Mouse (Mus musculus): ENCODE data around the gene Mapk1ip1l.

The Mapk1ip1l gene

GRCm38 (mm10) chr14:47304814-47305405, 6.8 kb downstream of the Mapk1ip1l start:
- 77% methylated on average over 6 of the region's 6 CpGs for WGBS

DNA sequence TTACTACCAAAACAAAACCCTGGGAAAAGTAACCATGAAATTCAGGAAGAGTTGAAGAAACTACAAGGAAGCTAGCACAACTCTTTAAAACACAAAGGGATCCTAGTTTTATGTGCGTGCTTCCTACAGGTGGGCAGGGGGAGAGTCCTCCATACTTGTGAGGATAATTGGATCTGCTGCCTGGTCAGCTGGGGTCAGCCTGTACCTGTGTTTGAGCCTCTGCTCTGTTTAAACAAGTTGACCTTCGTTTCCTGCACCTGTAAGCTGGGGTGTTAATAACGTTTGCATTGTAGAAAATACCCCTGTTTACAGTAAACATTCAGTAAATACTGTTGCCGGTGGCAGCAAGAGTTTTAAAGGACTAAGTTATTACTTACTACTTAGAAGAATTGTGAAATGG, 7.9 kb downstream of the Mapk1ip1l start:
- WGBS = 77% methylated on average over 4 of the region's 4 CpGs

DNA sequence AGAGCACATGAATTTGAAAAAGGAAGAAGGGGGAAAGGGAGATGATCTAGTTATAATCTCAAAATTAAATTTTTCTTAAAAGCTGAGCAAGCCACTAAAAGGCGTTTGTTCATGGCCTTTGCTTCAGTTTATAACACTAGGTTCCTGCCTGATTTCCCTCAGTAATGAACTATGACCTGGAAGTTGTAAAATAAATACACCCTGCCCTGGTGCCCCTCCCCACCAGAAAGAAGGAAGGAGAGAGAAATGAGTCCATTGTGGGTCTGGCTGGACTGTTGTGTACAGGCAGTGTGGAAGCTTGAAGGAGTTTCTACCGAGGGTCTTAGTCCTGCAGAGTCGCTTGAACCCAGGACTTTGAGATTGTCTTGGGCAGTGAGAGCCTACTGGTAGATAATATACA, 9.6 kb downstream of the Mapk1ip1l start:
- WGBS = 81% methylated on average over 3 of the region's 3 CpGs

- WGBS = 93% methylated on average over 1 of the region's 1 CpGs
Measured at GRCm38 (mm10) chr14:47309061-47309460, 11.0 kb downstream of the Mapk1ip1l start.

DNA sequence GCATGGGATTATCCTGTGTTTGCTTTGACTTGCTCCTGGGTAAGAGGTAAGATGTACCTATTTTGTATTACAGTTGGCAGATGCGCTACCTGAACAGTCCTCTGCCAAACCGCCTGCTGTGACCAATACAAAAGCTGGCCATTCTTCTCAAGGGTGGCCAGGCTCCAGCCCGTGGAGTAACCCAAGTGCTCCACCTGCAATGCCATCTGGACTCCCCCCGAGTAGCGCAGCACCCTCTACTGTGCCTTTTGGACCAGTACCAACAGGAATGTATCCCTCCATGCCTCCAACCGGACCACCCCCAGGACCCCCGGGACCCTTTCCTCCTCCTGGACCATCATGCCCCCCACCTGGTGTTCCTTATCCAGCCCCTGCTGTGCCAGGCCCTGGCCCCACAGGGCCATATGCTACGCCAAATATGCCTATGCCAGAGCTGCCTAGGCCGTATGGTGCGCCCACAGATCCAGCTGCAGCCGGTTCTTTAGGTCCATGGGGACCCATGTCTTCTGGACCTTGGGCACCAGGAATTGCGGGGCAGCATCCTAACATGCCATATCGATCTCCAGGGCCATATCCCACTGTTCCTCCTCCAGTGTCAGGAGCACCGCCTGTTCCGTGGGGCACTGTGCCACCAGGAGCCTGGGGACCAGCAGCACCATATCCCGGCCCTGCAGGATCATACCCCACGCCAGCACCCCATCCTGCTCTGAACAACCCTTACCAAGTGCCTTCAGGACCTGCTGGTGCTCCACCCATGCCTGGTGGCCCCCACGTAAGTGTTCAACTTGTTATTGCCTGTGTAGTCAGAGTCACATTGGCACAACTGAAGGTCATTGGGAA, 12.5 kb downstream of the Mapk1ip1l start:
- WGBS = 83% methylated on average over 18 of the region's 18 CpGs

DNA sequence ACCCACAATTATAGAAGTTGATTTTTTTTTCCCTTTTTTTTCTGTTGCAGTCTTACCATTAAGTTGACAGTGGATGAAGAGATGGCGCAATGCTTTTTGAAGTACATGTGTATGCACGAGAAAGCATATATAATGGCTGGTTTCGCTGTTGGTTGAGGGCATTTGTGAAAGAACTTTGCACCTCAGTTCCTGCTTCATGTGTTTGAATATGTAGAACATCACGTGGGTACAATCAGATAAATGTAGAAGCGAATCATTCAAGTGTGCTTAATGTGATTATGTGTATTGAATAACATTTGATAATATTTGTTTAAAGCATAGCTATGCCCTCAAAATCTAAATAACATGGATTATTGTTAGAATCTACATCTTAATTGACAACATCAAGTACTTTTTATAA, 21.3 kb downstream of the Mapk1ip1l start:
- WGBS = 91% methylated on average over 5 of the region's 5 CpGs

- WGBS = 90% methylated on average over 7 of the region's 8 CpGs
Measured at GRCm38 (mm10) chr14:47321581-47321980, 23.5 kb downstream of the Mapk1ip1l start.

DNA sequence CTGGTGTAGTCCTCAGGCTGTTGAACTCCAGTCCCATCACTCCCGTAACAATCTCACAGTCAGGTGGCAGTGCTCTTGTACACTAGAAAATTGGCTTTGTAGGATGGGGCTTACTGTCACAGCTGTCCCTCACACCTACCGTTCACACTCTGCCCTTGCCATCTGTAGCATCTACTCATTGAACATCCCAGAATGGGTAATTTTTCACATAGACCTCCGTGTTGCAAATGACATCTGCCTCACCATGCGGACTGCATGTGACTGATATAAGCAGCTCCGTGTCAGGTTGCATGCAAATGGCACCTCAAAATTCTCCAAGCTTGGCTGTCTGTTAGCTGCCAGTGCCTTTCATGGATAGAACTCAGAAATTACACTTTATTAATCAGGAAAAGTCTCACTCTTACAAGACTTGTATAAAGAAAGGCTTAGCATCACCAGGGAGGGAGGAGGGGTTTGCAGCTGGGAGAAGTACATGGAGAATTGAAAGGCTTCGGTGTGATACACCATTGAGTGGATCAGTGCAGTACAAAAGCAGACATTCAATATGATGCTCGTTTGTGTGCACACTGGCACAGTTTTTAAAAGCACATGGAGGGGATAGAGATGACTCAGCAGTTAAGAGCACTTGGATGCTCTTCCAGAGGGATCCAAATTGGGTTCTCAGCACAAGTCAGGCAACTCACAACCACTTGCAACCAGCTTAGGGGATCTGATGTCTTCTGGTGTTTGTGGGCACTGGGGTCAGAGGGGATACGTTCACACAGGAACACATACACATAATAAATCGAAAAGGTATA, 28.1 kb downstream of the Mapk1ip1l start:
- WGBS = 57% methylated on average over 9 of the region's 9 CpGs

GRCm38 (mm10) chr14:47327347-47327746, 29.3 kb downstream of the Mapk1ip1l start:
- WGBS = 90% methylated on average over 5 of the region's 5 CpGs

DNA sequence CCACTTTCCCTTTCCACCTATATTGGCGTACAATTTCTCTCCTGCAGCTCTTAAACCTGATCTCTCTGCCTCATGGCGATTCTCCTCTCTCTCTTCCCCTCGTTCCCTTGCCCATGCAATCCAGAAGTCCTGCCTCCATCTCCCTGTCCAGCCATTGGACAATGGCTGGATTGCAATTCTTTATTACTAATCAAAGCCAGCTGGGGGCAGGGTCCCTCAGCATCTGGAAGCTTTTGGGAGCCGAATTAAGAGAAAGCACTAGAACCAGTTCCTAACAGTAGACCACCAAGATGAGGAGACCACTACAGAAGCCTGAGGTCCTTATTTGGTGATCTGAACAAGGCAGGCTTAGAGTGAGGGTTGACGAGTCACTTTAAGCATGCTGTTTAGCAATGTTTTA, 33.9 kb downstream of the Mapk1ip1l start:
- WGBS = 75% methylated on average over 5 of the region's 5 CpGs

- WGBS = 86% methylated on average over 4 of the region's 4 CpGs
Measured at GRCm38 (mm10) chr14:47334819-47335218, 36.8 kb downstream of the Mapk1ip1l start.

GRCm38 (mm10) chr14:47335300-47335699, 37.2 kb downstream of the Mapk1ip1l start:
- 77% methylated on average over 3 of the region's 3 CpGs for WGBS

GRCm38 (mm10) chr14:47340231-47340925, 42.3 kb downstream of the Mapk1ip1l start:
- 91% methylated on average over 10 of the region's 10 CpGs for WGBS

- WGBS = 65% methylated on average over 4 of the region's 4 CpGs
Measured at GRCm38 (mm10) chr14:47341811-47342291, 43.8 kb downstream of the Mapk1ip1l start.

- WGBS = 95% methylated on average over 1 of the region's 1 CpGs
Measured at GRCm38 (mm10) chr14:47346715-47347114, 48.6 kb downstream of the Mapk1ip1l start.

GRCm38 (mm10) chr14:47350974-47351373, 52.9 kb downstream of the Mapk1ip1l start:
- 71% methylated on average over 2 of the region's 2 CpGs for WGBS

DNA sequence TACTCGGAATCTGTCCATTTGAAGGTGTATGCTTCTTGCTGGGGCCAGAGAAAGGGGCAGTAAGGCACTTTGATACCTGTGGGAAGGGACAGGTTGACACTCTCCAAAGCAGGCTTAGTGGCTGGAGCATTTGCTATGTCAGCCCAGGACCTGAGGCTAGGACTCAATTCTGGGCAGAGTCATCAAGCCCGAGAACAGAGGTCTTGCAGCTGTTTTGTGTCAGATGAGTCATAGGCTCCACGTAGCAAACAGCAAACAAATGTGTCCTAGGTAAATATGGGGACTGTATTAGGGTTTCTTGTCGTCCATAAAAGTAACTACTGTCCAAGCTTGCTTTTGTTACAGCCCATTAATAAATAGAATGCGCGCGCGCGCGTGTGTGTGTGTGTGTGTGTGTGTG, 54.2 kb downstream of the Mapk1ip1l start:
- WGBS = 95% methylated on average over 10 of the region's 10 CpGs

DNA sequence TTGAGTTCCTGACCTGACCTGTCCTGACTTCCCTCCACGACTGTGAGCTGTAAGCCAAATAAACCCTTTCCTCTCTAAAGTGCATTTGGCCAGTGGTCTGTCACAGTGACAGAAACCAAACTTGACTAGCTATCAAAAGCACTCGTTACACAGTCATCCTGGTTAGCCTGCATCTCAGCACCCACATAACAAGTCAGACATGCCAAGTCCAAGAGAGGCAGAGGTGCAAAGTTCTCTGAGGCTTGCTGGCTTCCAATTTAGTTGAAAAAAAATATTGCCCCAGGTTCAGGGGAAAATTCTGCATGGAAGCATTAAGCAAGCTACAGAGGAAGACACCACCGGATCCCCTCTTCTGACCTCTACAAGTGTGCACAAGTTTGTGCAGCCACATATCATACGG, 55.2 kb downstream of the Mapk1ip1l start:
- 77% methylated on average over 4 of the region's 4 CpGs for WGBS

DNA sequence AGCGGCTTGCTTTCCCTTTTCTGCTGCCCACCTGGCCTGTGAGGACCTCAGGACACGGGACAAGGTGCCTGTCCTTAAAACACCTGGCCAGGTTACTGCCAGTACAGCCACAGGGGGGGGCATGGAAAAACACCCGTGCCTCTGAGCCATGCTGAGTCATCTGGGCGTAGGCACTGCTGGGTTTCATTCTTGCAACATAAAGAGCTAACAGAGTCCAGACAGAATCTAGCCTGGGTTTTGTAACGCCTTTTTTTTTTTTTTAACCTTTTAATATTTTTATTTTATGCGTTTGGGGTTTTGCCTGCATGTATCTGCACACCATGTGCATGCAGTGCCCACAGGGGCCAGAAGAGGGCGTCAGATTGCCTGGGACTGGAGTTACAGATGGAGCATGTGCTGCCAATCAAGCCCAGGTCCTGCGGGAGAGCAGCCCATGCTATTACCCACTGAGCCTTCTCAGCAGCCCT, 56.1 kb downstream of the Mapk1ip1l start:
- WGBS = 59% methylated on average over 8 of the region's 8 CpGs

- 73% methylated on average over 5 of the region's 5 CpGs for WGBS
Measured at GRCm38 (mm10) chr14:47354948-47355347, 56.9 kb downstream of the Mapk1ip1l start.

DNA sequence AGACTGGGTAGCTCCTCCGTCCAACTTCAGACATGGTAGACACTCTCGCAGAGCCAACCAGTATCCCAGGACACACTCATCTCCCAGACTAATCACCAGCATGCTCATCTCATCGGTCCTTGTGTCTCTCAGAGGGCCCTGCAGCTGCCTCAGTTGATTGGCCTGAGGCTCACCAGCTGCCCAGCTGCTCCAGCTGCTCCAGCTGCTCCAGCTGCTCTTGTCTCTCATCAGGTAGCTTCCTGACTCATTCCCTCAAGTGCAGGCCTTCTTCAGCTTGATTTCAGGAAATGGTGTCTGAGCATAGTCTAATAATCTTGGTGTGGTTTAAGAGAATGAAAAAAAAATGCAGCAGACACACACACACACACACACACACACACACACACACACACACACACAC, 58.6 kb downstream of the Mapk1ip1l start:
- WGBS = 89% methylated on average over 3 of the region's 3 CpGs

DNA sequence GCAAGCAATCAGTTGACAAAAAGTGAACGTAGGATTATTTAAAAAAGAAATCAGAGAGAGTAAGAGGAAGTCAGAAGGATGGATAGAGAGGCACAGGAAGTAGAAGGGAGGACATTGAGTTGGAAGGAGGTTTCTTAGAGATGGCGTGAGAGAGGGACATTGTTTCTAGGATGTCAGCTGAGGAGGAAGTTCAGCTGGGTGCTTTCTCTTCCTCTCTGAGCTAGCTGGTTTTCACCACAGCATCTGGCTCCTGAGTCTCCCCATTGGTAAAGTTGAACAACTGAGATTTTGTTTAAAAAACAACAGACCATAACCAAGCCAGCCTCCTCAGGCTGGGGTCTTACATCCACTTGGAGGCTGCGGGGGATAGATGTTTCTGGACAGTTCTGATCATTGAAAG, 61.5 kb downstream of the Mapk1ip1l start:
- WGBS = 68% methylated on average over 3 of the region's 3 CpGs

Data from cerebral cortex, adult 2 months (tissue).